Mouse (Mus musculus): ENCODE measurements around the gene Txndc15. TPM values are rescaled to one million over a fixed set of nuclear protein-coding genes. Genes with fewer than 3 reads are reported as not detected.
"Not testable (repeated sequence)": the region's sequence is repeated elsewhere in the genome, so short reads cannot be mapped to it uniquely, and the experiment has no call there.

Gene Txndc15
- polyA plus RNA-seq, 1 experiment from 2014 or later, result 108 TPM

DNA sequence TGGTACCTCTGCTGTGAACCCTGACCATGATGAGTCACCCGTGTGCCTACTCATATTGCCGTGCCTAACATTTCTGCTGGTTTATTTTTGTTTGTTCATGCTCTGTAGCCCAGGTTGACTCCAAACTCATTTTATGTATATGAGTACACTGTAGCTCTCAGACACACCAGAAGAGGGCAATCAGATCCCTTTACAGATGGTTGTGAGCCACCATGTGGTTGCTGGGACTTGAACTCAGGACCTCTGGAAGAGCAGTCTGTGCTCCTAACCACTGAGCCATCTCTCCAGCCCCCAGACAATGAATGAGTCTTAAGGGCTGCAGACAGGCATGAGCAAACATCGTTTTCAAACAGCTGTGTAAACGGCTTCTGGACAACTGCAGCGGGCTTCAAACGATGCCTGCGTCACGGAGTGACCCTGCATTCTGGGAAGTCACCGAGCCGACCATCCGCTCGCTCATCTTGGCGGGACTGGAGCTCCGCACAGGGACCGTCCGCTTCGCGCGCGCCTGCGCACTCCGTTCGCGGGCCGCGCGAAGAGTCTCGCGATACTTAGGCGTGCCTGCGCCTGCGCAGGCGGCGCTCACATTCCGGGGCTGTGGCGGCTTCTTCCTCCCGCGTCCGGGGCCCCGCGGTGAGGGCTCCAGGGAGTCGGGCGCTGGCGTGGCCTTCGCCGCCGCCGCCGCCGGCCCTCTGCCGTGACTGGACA is 21.8 kb upstream of the Txndc15 start, which contains the start of gene B230219D22Rik:
B230219D22Rik (plus strand) TSS at position 590 of the 708 bp plus-strand sequence.
- H3K9ac ChIP-seq (ENCODE audit: low read depth, low read length), result peak within 1 kb of the TSS; percentile 95
- H3K27me3 ChIP-seq (ENCODE audit: control insufficient read depth, insufficient read depth, low read length), result no peaks in the 10 kb centered on the region
- peak within 1 kb of the TSS; percentile 82 for H3K4me3 ChIP-seq (ENCODE audit: low read depth, low read length)
- peak within 1 kb of the TSS; percentile 97 for H3K27ac ChIP-seq (ENCODE audit: low read depth, low read length)
- ATAC-seq (ENCODE audit: low FRiP score), result peak; percentile 95
- H3K4me2 ChIP-seq (replicated peaks; ENCODE audit: low read depth, low read length), result peak within 1 kb of the TSS; percentile 71
- no peaks in the 10 kb centered on the region for H3K9me3 ChIP-seq (ENCODE audit: control insufficient read depth, low read length)
- peak; percentile 97 for DNase-seq (ENCODE audit: low spot score)
- WGBS, result 3% methylated on average over 49 of the region's 51 CpGs
- no peaks in the 10 kb centered on the region for H3K36me3 ChIP-seq (ENCODE audit: control insufficient read depth, insufficient read depth, low read length)
- H3K4me1 ChIP-seq (replicated peaks; ENCODE audit: control insufficient read depth, insufficient read depth, low read length), result peaks cover 3% of the 10 kb centered on the region

DNA sequence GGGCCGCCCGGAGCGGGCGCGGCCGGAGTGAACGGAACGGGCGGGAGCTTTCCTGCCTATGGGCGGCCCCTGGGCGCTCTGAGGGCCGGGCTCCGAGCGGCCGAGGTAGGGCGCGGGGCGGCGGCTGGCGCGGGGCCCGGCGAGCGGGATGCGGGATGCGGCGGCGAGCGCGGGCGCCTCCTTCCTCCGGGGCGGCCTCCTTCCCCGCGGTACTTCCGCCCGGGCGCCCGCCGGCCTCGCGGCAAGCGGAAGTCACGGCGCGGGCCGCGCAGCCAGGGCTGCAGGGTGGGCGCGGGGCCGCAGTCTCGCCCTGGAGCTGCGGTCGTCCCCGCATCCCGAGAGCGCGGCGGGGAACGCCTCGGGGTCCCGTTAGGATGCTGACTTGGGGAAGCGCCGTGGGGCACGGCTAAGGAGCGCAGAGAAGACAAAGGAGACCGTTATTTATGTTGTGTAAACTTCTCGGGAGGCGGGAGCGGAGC is 21.2 kb upstream of the Txndc15 start:
- Histone ChIP-seq H3K27me3 (ENCODE audit: control insufficient read depth, insufficient read depth, low read length) (no peaks in the 10 kb centered on the region), H3K4me2 (replicated peaks; ENCODE audit: low read depth, low read length) (peak overlapping the region; percentile 71), H3K4me3 (ENCODE audit: low read depth, low read length) (peak overlapping the region; percentile 82), H3K36me3 (ENCODE audit: control insufficient read depth, insufficient read depth, low read length) (no peaks in the 10 kb centered on the region), H3K9ac (ENCODE audit: low read depth, low read length) (peak overlapping the region; percentile 95), H3K4me1 (replicated peaks; ENCODE audit: control insufficient read depth, insufficient read depth, low read length) (no peaks in the 10 kb centered on the region; the same call in 1 of the 2 replicates), H3K9me3 (ENCODE audit: control insufficient read depth, low read length) (no peaks in the 10 kb centered on the region), H3K27ac (ENCODE audit: low read depth, low read length) (peak overlapping the region; percentile 97)
- WGBS, result 0% methylated on average over 36 of the region's 70 CpGs
- DNase-seq (ENCODE audit: low spot score) (peak; percentile 70), ATAC-seq (ENCODE audit: low FRiP score) (peak; percentile 75)

DNA sequence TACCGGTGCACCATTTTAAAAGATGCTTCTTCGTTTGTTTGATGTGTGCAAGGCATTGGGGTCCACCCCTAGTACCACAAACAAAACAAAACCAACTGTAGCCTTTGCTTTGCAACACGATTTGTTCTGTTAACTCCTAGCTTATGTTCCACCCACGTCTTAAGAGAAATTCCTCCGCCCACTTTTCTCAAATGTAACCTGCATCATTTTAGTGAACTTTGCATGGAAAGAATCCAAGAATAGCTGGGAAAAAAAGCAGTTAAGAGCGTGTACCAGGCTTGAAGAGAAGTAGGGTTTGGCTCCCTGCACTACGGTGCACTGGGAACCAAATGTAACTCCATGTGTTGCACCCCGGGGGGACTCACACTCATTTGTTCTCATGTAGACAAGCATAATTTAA is 20.3 kb upstream of the Txndc15 start:
- peaks cover 3% of the 10 kb centered on the region; the same call in 1 of the 2 replicates for H3K36me3 ChIP-seq (ENCODE audit: control insufficient read depth, insufficient read depth, low read length)
- peak overlapping the region; percentile 71 for H3K4me2 ChIP-seq (replicated peaks; ENCODE audit: low read depth, low read length)
- H3K4me1 ChIP-seq (replicated peaks; ENCODE audit: control insufficient read depth, insufficient read depth, low read length), result no peaks in the 10 kb centered on the region; the same call in 1 of the 2 replicates
- no peaks in the 10 kb centered on the region for H3K9me3 ChIP-seq (ENCODE audit: control insufficient read depth, low read length)
- 0 out of 2 replicates have a peak overlapping the region, but pooled peaks have one; percentile 10 for H3K27ac ChIP-seq (ENCODE audit: low read depth, low read length)
- peak overlapping the region; percentile 82 for H3K4me3 ChIP-seq (ENCODE audit: low read depth, low read length)
- ATAC-seq (ENCODE audit: low FRiP score) (no peak), DNase-seq (ENCODE audit: low spot score) (peak; percentile 33)
- H3K27me3 ChIP-seq (ENCODE audit: control insufficient read depth, insufficient read depth, low read length), result no peaks in the 10 kb centered on the region
- 27% methylated on average over 8 of the region's 8 CpGs for WGBS
- H3K9ac ChIP-seq (ENCODE audit: low read depth, low read length), result peak overlapping the region; percentile 95

DNA sequence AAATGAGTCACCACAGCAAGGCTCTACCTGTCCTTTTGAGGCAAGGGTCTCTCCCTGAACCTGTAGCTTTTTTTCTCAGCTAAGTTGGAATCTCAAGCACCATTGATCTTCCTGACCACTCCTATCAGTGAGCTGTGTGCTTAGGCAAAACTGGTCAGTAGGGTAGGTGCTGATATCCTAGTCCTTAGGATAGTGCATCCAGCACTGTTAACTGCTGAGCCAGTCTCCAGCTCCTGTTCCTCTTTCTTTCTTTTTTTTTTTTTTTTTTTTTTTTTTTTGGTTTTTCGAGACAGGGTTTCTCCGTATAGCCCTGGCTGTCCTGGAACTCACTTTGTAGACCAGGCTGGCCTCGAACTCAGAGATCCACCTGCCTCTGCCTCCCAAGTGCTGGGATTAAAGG is 18.5 kb upstream of the Txndc15 start:
- not testable (repeated sequence) for ATAC-seq (ENCODE audit: low FRiP score); H3K9me3 ChIP-seq (ENCODE audit: control insufficient read depth, low read length); H3K4me2 ChIP-seq (replicated peaks; ENCODE audit: low read depth, low read length); DNase-seq (ENCODE audit: low spot score); H3K4me3 ChIP-seq (ENCODE audit: low read depth, low read length); H3K4me1 ChIP-seq (replicated peaks; ENCODE audit: control insufficient read depth, insufficient read depth, low read length); H3K9ac ChIP-seq (ENCODE audit: low read depth, low read length); H3K27ac ChIP-seq (ENCODE audit: low read depth, low read length); H3K27me3 ChIP-seq (ENCODE audit: control insufficient read depth, insufficient read depth, low read length)
- peaks cover 12% of the 10 kb centered on the region for H3K36me3 ChIP-seq (ENCODE audit: control insufficient read depth, insufficient read depth, low read length)
- WGBS, result no CpG with 5 or more reads among the region's 3 CpGs

DNA sequence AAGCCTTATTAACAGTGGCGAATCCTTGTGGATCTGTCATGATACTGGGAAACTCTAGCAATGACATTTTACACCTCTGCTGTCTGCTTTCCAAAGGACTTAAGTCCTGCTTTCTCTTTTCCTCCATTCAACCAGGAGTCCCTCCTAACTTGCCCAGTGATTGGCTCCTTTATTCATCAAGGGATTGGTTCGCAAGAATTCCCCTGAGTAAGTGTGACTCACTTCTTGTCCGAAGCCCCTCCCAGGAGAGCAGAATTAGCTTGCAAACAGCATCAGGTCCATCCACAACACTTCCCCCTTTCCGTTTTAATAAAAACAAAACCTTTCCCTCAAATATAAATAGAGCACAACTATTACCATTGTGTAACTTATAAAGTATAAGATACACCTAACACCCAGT is 10.1 kb upstream of the Txndc15 start:
- H3K27me3 ChIP-seq (ENCODE audit: control insufficient read depth, insufficient read depth, low read length), result no peaks in the 10 kb centered on the region
- H3K4me3 ChIP-seq (ENCODE audit: low read depth, low read length), result no peak overlapping the region
- H3K9ac ChIP-seq (ENCODE audit: low read depth, low read length), result no peak overlapping the region
- WGBS, result 94% methylated on average over 4 of the region's 4 CpGs
- DNase-seq (ENCODE audit: low spot score) (no peak), ATAC-seq (ENCODE audit: low FRiP score) (no peak)
- peaks cover 13% of the 10 kb centered on the region for H3K36me3 ChIP-seq (ENCODE audit: control insufficient read depth, insufficient read depth, low read length)
- no peaks in the 10 kb centered on the region for H3K9me3 ChIP-seq (ENCODE audit: control insufficient read depth, low read length)
- H3K4me2 ChIP-seq (replicated peaks; ENCODE audit: low read depth, low read length), result no peak overlapping the region
- no peak overlapping the region for H3K27ac ChIP-seq (ENCODE audit: low read depth, low read length)
- no peaks in the 10 kb centered on the region for H3K4me1 ChIP-seq (replicated peaks; ENCODE audit: control insufficient read depth, insufficient read depth, low read length)

DNA sequence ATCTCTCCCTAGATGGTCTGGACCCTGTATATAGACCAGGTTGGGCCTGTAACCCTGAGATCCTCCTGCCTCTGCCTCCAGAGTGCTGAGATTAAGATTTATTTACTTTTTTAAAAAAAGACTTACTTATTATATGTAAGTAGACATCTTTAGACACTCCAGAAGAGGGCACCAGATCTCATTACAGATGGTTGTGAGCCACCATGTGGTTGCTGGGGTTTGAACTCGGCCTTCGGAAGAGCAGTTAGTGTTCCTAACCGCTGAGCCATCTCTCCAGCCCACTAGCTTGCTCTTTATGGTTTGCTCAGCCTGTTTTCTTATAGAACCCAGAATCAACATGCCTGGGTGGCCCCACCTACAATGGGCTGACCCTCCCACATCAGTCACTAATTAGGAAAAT is 1.6 kb upstream of the Txndc15 start:
- no peak overlapping the region for H3K9ac ChIP-seq (ENCODE audit: low read depth, low read length)
- H3K27me3 ChIP-seq (ENCODE audit: control insufficient read depth, insufficient read depth, low read length), result no peaks in the 10 kb centered on the region
- H3K4me3 ChIP-seq (ENCODE audit: low read depth, low read length), result no peak overlapping the region
- H3K4me1 ChIP-seq (replicated peaks; ENCODE audit: control insufficient read depth, insufficient read depth, low read length), result no peaks in the 10 kb centered on the region
- no peaks in the 10 kb centered on the region for H3K9me3 ChIP-seq (ENCODE audit: control insufficient read depth, low read length)
- no peak for ATAC-seq (ENCODE audit: low FRiP score)
- H3K4me2 ChIP-seq (replicated peaks; ENCODE audit: low read depth, low read length), result no peak overlapping the region
- DNase-seq (ENCODE audit: low spot score), result no peak
- H3K27ac ChIP-seq (ENCODE audit: low read depth, low read length), result no peak overlapping the region
- WGBS, result 89% methylated on average over 3 of the region's 3 CpGs
- H3K36me3 ChIP-seq (ENCODE audit: control insufficient read depth, insufficient read depth, low read length), result no peaks in the 10 kb centered on the region

DNA sequence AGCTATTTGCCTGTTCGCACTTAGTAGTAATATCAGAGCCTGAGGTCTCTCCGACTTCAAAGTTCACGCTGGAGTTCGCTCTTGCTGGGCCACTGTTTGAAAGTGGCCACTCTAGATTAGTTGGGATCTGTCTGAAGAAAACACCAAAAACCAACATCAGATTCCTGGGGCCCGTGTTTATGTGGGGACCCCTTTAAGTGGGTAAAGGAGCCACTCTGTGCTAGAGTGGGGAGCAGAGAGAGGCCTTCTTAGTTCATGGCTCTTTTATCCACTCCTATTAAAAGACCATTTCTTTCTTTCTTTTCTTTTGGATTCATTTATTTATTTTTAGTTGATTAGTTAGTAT is 690 bp downstream of the Txndc15 start:
- Histone ChIP-seq H3K27me3 (ENCODE audit: control insufficient read depth, insufficient read depth, low read length) (no peaks in the 10 kb centered on the region), H3K4me2 (replicated peaks; ENCODE audit: low read depth, low read length) (peak overlapping the region; percentile 43), H3K9me3 (ENCODE audit: control insufficient read depth, low read length) (no peaks in the 10 kb centered on the region), H3K27ac (ENCODE audit: low read depth, low read length) (peak overlapping the region; percentile 87), H3K4me1 (replicated peaks; ENCODE audit: control insufficient read depth, insufficient read depth, low read length) (no peaks in the 10 kb centered on the region), H3K9ac (ENCODE audit: low read depth, low read length) (peak overlapping the region; percentile 94), H3K36me3 (ENCODE audit: control insufficient read depth, insufficient read depth, low read length) (no peaks in the 10 kb centered on the region), H3K4me3 (ENCODE audit: low read depth, low read length) (peak overlapping the region; percentile 80)
- ATAC-seq (ENCODE audit: low FRiP score) (no peak; the same call in 1 of the 2 replicates), DNase-seq (ENCODE audit: low spot score) (no peak)
- WGBS, result 16% methylated on average over 5 of the region's 5 CpGs

DNA sequence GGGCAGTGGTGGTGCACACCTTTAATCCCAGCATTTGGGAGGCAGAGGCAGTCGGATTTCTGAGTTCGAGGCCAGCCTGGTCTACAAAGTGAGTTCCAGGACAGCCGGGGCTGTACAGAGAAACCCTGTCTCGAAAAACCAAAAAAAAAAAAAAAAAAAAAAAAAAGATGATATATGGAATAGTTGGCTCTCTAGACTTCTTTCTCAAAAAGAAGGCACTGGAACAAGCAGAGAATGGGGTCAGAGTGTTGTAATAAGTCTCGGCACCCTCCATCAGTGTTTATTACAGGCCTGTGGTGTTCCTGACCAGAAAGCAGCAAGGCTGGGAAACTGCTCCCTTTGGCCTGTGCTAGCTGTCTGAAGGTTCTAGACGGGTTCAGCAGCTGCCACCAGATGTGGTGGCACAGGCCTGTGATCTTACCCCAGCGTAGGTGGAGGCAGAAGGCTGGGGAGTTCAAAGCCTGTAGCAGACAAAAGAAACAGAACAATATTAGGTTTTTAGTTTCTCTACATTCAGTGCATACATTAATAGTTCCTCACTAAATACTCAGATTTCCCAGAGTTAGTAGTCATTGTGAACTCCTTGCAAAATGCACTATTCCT is 1.6 kb downstream of the Txndc15 start:
- ATAC-seq (ENCODE audit: low FRiP score) (no peak), DNase-seq (ENCODE audit: low spot score) (no peak)
- H3K27ac ChIP-seq (ENCODE audit: low read depth, low read length), result no peak overlapping the region
- H3K9ac ChIP-seq (ENCODE audit: low read depth, low read length), result no peak overlapping the region
- 91% methylated on average over 7 of the region's 7 CpGs for WGBS
- no peaks in the 10 kb centered on the region for H3K4me1 ChIP-seq (replicated peaks; ENCODE audit: control insufficient read depth, insufficient read depth, low read length)
- H3K4me3 ChIP-seq (ENCODE audit: low read depth, low read length), result peak overlapping the region; percentile 80; the same call in 1 of the 2 replicates
- H3K36me3 ChIP-seq (ENCODE audit: control insufficient read depth, insufficient read depth, low read length), result no peaks in the 10 kb centered on the region
- H3K4me2 ChIP-seq (replicated peaks; ENCODE audit: low read depth, low read length), result no peak overlapping the region
- no peaks in the 10 kb centered on the region for H3K9me3 ChIP-seq (ENCODE audit: control insufficient read depth, low read length)
- H3K27me3 ChIP-seq (ENCODE audit: control insufficient read depth, insufficient read depth, low read length), result no peaks in the 10 kb centered on the region

Measured in hindbrain, embryonic 11.5 days (tissue).